Mouse (Mus musculus) embryonic facial prominence, embryonic 10.5 days (tissue): ENCODE measurements at regions not wholly inside any gene's neighbourhood (a gene's known extent, or its start where the extent isn't known, plus 50 kb on each side); places are given as distances from the start of the nearest gene placed in this dataset.

Experiments used
- DNase-seq: peaks from one replicate; pipeline ENCODE4 v3.0.0-alpha.2; 2017; ENCODE audit warnings: low spot score
- H3K27ac ChIP-seq: fragments of 300-500 bp; sonication (generic); replicated peaks from 2 replicates; pipeline ENCODE4 v1.5.1; 2016; ENCODE audit warnings: mild to moderate bottlenecking
- H3K27me3 ChIP-seq: fragments of 300-500 bp; sonication (generic); replicated peaks from 2 replicates; pipeline ENCODE4 v1.6.1; 2016; ENCODE audit warnings: low read depth, mild to moderate bottlenecking; ENCODE audit not compliant: poor library complexity, severe bottlenecking
- H3K36me3 ChIP-seq: fragments of 300-500 bp; sonication (generic); replicated peaks from 2 replicates; pipeline ENCODE4 v1.6.1; 2016; ENCODE audit warnings: mild to moderate bottlenecking, moderate library complexity
- H3K4me1 ChIP-seq: fragments of 300-500 bp; sonication (generic); 2 replicates; pipeline ENCODE4 v1.6.1; 2016
- H3K4me3 ChIP-seq: fragments of 300-500 bp; sonication (generic); 2 replicates; pipeline ENCODE4 v1.5.1; 2016; ENCODE audit warnings: mild to moderate bottlenecking, moderate library complexity
- H3K9me3 ChIP-seq: fragments of 300-500 bp; sonication (generic); 2 replicates; pipeline ENCODE4 v1.6.1; 2016; ENCODE audit warnings: mild to moderate bottlenecking
- WGBS: fragments of 180-500 bp; shearing (Covaris S2); methylation state at CpG from one replicate; pipeline ENCODE4 v1.1.7; 2016; 5-methylcytosine and 5-hydroxymethylcytosine counted together

- DNase-seq: no peak
- Histone ChIP-seq H3K27me3 (no peaks in the 10 kb centered on the region), H3K9me3 (no peaks in the 10 kb centered on the region), H3K36me3 (no peaks in the 10 kb centered on the region), H3K4me1 (no peaks in the 10 kb centered on the region), H3K27ac (no peak overlapping the region), H3K4me3 (no peak overlapping the region)
- 79% methylated on average over 2 of the region's 2 CpGs for WGBS
Measured at GRCm38 (mm10) chr2:78392425-78392824, 446.2 kb upstream of the Cwc22 start.

- no peaks in the 10 kb centered on the region for H3K36me3 ChIP-seq
- no peak overlapping the region for H3K4me3 ChIP-seq
- no peak overlapping the region for H3K27ac ChIP-seq
- no peaks in the 10 kb centered on the region for H3K27me3 ChIP-seq
- H3K9me3 ChIP-seq: no peaks in the 10 kb centered on the region
- 84% methylated on average over 4 of the region's 4 CpGs for WGBS
- DNase-seq: no peak
- no peaks in the 10 kb centered on the region for H3K4me1 ChIP-seq
Measured at GRCm38 (mm10) chr2:78388001-78388400, 441.8 kb upstream of the Cwc22 start.

GRCm38 (mm10) chr2:78381234-78381633 lies 435.1 kb upstream of the Cwc22 start:
- no peak for DNase-seq
- no peaks in the 10 kb centered on the region for H3K36me3 ChIP-seq
- H3K9me3 ChIP-seq: no peaks in the 10 kb centered on the region
- H3K4me3 ChIP-seq: no peak overlapping the region
- no peaks in the 10 kb centered on the region for H3K4me1 ChIP-seq
- no peak overlapping the region for H3K27ac ChIP-seq
- H3K27me3 ChIP-seq: no peaks in the 10 kb centered on the region

- Histone ChIP-seq H3K27me3 (no peaks in the 10 kb centered on the region), H3K4me1 (no peaks in the 10 kb centered on the region), H3K27ac (no peak overlapping the region), H3K36me3 (no peaks in the 10 kb centered on the region), H3K4me3 (no peak overlapping the region), H3K9me3 (0 out of 2 replicates have a peak, but pooled peaks cover 4% of the 10 kb centered on the region)
- DNase-seq: no peak
- WGBS: 84% methylated on average over 5 of the region's 5 CpGs
Measured at GRCm38 (mm10) chr2:78331736-78332475, 385.7 kb upstream of the Cwc22 start.

- Histone ChIP-seq H3K27ac (no peak overlapping the region), H3K4me1 (no peaks in the 10 kb centered on the region), H3K27me3 (no peaks in the 10 kb centered on the region), H3K9me3 (0 out of 2 replicates have a peak, but pooled peaks cover 4% of the 10 kb centered on the region), H3K4me3 (no peak overlapping the region), H3K36me3 (no peaks in the 10 kb centered on the region)
- 85% methylated on average over 2 of the region's 2 CpGs for WGBS
- no peak for DNase-seq
Measured at GRCm38 (mm10) chr2:78326091-78326490, 379.9 kb upstream of the Cwc22 start.

GRCm38 (mm10) chr2:78322216-78322965 lies 376.2 kb upstream of the Cwc22 start:
- Histone ChIP-seq H3K4me3 (no peak overlapping the region), H3K27me3 (no peaks in the 10 kb centered on the region), H3K4me1 (no peaks in the 10 kb centered on the region), H3K27ac (no peak overlapping the region), H3K9me3 (no peaks in the 10 kb centered on the region), H3K36me3 (no peaks in the 10 kb centered on the region)
- no peak for DNase-seq
- WGBS: 73% methylated on average over 3 of the region's 3 CpGs

GRCm38 (mm10) chr2:78311766-78312491 lies 365.8 kb upstream of the Cwc22 start:
- WGBS: 84% methylated on average over 13 of the region's 13 CpGs
- no peaks in the 10 kb centered on the region for H3K4me1 ChIP-seq

GRCm38 (mm10) chr2:78309361-78309760 lies 363.2 kb upstream of the Cwc22 start:
- Histone ChIP-seq H3K27ac (no peak overlapping the region), H3K36me3 (no peaks in the 10 kb centered on the region), H3K4me3 (no peak overlapping the region), H3K27me3 (no peaks in the 10 kb centered on the region), H3K4me1 (no peaks in the 10 kb centered on the region), H3K9me3 (no peaks in the 10 kb centered on the region)
- DNase-seq: no peak
- 62% methylated on average over 2 of the region's 2 CpGs for WGBS

More at GRCm38 (mm10) chr2:78311766-78312491, 365.8 kb upstream of the Cwc22 start:
- Histone ChIP-seq H3K36me3 (no peaks in the 10 kb centered on the region), H3K4me3 (no peak overlapping the region), H3K27ac (no peak overlapping the region), H3K9me3 (no peaks in the 10 kb centered on the region), H3K27me3 (no peaks in the 10 kb centered on the region)
- DNase-seq: no peak

GRCm38 (mm10) chr2:78306897-78307296 lies 360.7 kb upstream of the Cwc22 start:
- DNase-seq: no peak
- Histone ChIP-seq H3K27ac (no peak overlapping the region), H3K27me3 (no peaks in the 10 kb centered on the region), H3K36me3 (no peaks in the 10 kb centered on the region), H3K9me3 (no peaks in the 10 kb centered on the region), H3K4me3 (no peak overlapping the region), H3K4me1 (no peaks in the 10 kb centered on the region)
- WGBS: 85% methylated on average over 4 of the region's 4 CpGs

- Histone ChIP-seq H3K4me3 (no peak overlapping the region), H3K36me3 (no peaks in the 10 kb centered on the region), H3K27me3 (no peaks in the 10 kb centered on the region), H3K27ac (no peak overlapping the region), H3K4me1 (no peaks in the 10 kb centered on the region), H3K9me3 (no peaks in the 10 kb centered on the region)
- WGBS: 27% methylated on average over 1 of the region's 1 CpGs
- no peak for DNase-seq
Measured at GRCm38 (mm10) chr2:78291665-78292064, 345.5 kb upstream of the Cwc22 start.

GRCm38 (mm10) chr2:78284806-78285205 lies 338.6 kb upstream of the Cwc22 start:
- Histone ChIP-seq H3K4me1 (peaks cover 13% of the 10 kb centered on the region), H3K4me3 (no peak overlapping the region), H3K27me3 (no peaks in the 10 kb centered on the region), H3K9me3 (no peaks in the 10 kb centered on the region), H3K36me3 (no peaks in the 10 kb centered on the region), H3K27ac (no peak overlapping the region)
- no peak for DNase-seq

- H3K27ac ChIP-seq: no peak overlapping the region
- no peak for DNase-seq
- H3K36me3 ChIP-seq: no peaks in the 10 kb centered on the region
- no peak overlapping the region for H3K4me3 ChIP-seq
- no peaks in the 10 kb centered on the region for H3K27me3 ChIP-seq
- 80% methylated on average over 4 of the region's 4 CpGs for WGBS
- peaks cover 13% of the 10 kb centered on the region for H3K4me1 ChIP-seq
- no peaks in the 10 kb centered on the region for H3K9me3 ChIP-seq
Measured at GRCm38 (mm10) chr2:78283605-78284004, 337.4 kb upstream of the Cwc22 start.
